Mouse (Mus musculus) embryonic fibroblast, embryonic 13.5 days (primary cell): ENCODE measurements at regions not wholly inside any gene's neighbourhood (a gene's known extent, or its start where the extent isn't known, plus 50 kb on each side); places are given as distances from the start of the nearest gene placed in this dataset.

Source experiments
- H3K27ac ChIP-seq: 2 replicates; pipeline ENCODE4 v1.5.1; 2012; ENCODE audit warnings: low read length, control low read depth, inconsistent platforms; ENCODE audit not compliant: insufficient read depth
- H3K4me1 ChIP-seq: 2 replicates; pipeline ENCODE4 v1.6.1; 2011; ENCODE audit warnings: low read length; ENCODE audit not compliant: control insufficient read depth, insufficient read depth
- H3K4me3 ChIP-seq: 2 replicates; pipeline ENCODE4 v1.5.1; 2011; ENCODE audit warnings: mild to moderate bottlenecking, control low read depth, low read length; ENCODE audit not compliant: insufficient read depth
- CTCF ChIP-seq: IDR thresholded peaks from 2 replicates; pipeline ENCODE4 v1.5.1; 2011; ENCODE audit warnings: mild to moderate bottlenecking, control low read depth, low read length, moderate library complexity, borderline replicate concordance; ENCODE audit not compliant: insufficient read depth
- POLR2A ChIP-seq: IDR thresholded peaks from 2 replicates; pipeline ENCODE4 v1.6.1; 2011; ENCODE audit warnings: low read depth, mild to moderate bottlenecking, control low read depth, low read length, moderate library complexity

DNA sequence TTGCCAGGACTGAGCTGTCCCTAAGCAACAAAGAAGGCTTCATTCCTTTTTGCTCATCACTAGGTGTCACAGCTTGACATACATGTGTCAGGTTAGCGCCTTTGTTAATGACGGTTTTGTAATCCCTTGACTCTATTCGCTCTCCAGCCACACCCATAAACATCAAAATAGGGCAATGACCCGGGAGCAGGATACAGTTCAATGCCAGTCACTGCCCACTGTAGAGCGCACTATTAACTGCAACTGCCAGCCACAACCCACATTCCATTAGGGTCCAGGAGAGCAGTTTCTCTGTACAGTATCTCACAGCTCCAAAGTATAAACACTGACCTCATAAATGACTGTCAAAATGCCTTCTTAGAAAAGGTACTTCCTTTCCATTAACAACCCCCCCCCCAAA is 163.5 kb upstream of the Nfe2l3 start:
- Histone ChIP-seq H3K27ac (no peak overlapping the region), H3K4me1 (peaks cover 4% of the 10 kb centered on the region; the same call in 1 of the 2 replicates), H3K4me3 (no peak overlapping the region)
- TF ChIP-seq POLR2A, result no peak
- TF ChIP-seq CTCF, result no peak

DNA sequence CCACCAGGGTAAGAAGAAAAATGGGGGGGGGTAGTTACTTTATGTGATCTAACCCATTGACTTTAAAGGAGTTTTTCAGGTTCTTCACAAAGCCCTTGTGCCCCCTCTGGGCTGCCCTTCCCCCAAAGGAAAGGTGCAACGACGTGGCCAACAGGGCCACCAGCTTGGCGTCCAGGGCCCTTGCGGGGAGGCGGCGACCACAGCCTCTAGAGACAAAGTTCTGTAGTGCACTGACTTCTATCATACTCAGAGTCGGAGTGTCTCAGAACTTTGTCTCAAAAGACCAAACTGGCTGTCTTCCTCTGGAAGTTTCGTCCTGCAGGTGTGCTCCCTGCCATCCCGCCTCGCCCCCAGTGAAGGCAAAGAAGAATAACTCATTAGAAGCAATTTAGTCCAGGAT is 162.9 kb upstream of the Nfe2l3 start:
- TF ChIP-seq POLR2A, result no peak
- no peak for TF ChIP-seq CTCF
- peaks cover 4% of the 10 kb centered on the region; the same call in 1 of the 2 replicates for H3K4me1 ChIP-seq
- peak overlapping the region; percentile 61 for H3K4me3 ChIP-seq
- no peak overlapping the region for H3K27ac ChIP-seq

GRCm38 (mm10) chr6:51270216-51271127 is 162.0 kb upstream of the Nfe2l3 start:
- H3K4me1 ChIP-seq, result peaks cover 4% of the 10 kb centered on the region; the same call in 1 of the 2 replicates
- H3K4me3 ChIP-seq, result peak overlapping the region; percentile 61
- TF ChIP-seq POLR2A, result peak; percentile 61; the same call in 1 of the 2 replicates
- TF ChIP-seq CTCF, result no peak
- H3K27ac ChIP-seq, result no peak overlapping the region

- H3K4me3 ChIP-seq, result peak overlapping the region; percentile 31
- peaks cover 4% of the 10 kb centered on the region; the same call in 1 of the 2 replicates for H3K4me1 ChIP-seq
- no peak for TF ChIP-seq CTCF
- no peak for TF ChIP-seq POLR2A
- no peak overlapping the region for H3K27ac ChIP-seq
Measured at GRCm38 (mm10) chr6:51271128-51271480, 161.4 kb upstream of the Nfe2l3 start.

GRCm38 (mm10) chr6:51272136-51272736 is 160.2 kb upstream of the Nfe2l3 start:
- no peak overlapping the region for H3K27ac ChIP-seq
- H3K4me1 ChIP-seq, result peaks cover 4% of the 10 kb centered on the region; the same call in 1 of the 2 replicates
- no peak for TF ChIP-seq POLR2A
- TF ChIP-seq CTCF, result no peak
- no peak overlapping the region for H3K4me3 ChIP-seq

- TF ChIP-seq CTCF (no peak), POLR2A (no peak)
- Histone ChIP-seq H3K4me1 (no peaks in the 10 kb centered on the region), H3K4me3 (no peak overlapping the region), H3K27ac (no peak overlapping the region)
Measured at GRCm38 (mm10) chr6:51279491-51279890, 153.0 kb upstream of the Nfe2l3 start.

- no peak for TF ChIP-seq CTCF
- TF ChIP-seq POLR2A, result no peak
- Histone ChIP-seq H3K4me1 (no peaks in the 10 kb centered on the region), H3K27ac (no peak overlapping the region), H3K4me3 (no peak overlapping the region)
Measured at GRCm38 (mm10) chr6:51280231-51280630, 152.2 kb upstream of the Nfe2l3 start.

DNA sequence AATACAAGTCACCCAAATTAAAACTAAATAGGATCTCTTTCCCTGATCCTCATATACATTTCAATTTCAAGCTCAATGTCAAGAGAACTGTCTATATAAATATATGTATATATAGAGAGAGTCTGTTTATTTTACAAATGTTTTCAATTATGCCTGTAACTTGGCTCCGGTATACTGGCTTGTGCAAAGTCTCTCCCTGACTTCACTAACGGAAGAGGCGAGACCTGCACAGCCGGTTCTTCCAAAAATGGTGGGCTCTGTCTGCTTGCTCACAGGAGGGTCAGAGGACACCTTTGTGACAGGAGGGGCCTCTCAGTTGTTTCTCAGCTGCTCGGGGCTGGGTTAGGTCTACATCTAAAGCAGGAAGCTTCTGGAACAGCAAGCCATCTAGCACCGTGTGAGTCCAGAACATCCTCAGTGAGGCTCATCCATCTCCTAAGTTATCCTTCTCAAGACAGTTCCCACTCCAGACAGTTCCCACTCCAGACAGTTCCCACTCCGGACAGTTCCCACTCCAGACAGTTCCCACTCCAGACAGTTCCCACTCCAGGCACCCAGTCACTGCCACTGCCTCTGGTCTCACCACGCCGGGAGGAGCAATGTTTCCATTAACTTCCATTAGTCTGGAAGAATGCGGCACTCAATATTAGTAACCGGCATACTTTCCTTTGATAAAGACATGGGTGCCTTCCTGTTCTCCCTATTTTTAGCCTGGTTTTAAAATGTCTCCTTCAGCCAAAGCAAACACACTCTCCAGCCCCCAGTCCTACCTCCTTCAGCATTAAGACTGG is 148.4 kb upstream of the Nfe2l3 start:
- no peak overlapping the region for H3K4me3 ChIP-seq
- no peak overlapping the region for H3K27ac ChIP-seq
- TF ChIP-seq CTCF (no peak), POLR2A (no peak)
- H3K4me1 ChIP-seq, result no peaks in the 10 kb centered on the region

- no peaks in the 10 kb centered on the region for H3K4me1 ChIP-seq
- no peak overlapping the region for H3K4me3 ChIP-seq
- TF ChIP-seq POLR2A (no peak), CTCF (no peak)
- H3K27ac ChIP-seq, result no peak overlapping the region
Measured at GRCm38 (mm10) chr6:51284881-51285280, 147.6 kb upstream of the Nfe2l3 start.

DNA sequence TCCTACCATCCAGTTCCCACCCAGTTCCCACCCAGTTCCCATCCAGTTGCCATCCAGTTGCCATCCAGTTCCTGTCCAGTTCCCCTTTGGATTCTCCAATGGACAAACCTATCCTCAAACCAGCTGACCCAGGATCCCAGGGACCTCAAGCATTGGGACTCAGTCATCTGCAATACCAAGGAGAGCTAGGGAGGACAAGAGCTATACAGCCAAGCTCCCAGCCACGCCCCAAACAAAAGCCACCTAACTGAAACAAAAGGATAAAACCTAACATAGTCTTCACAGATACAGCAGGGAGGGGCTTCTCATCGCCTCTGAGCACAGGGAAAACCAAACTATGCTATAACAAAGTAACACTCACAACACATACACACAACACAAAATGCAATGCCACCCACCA is 145.6 kb upstream of the Nfe2l3 start:
- TF ChIP-seq CTCF (no peak), POLR2A (no peak)
- Histone ChIP-seq H3K4me3 (no peak overlapping the region), H3K4me1 (no peaks in the 10 kb centered on the region), H3K27ac (no peak overlapping the region)
